Mouse (Mus musculus): ENCODE measurements around the gene Ankrd39. TPM values are rescaled to one million over a fixed set of nuclear protein-coding genes. Genes with fewer than 3 reads are reported as not detected.

Gene Ankrd39
- total RNA-seq (2023) = 14.3 to 19.2 TPM (median 17.0 TPM) in 4 replicates

GRCm38 (mm10) chr1:36546888-36547471 is at the start of gene Ankrd39:
Ankrd39 (minus strand) TSS chr1:36547445.

DNA sequence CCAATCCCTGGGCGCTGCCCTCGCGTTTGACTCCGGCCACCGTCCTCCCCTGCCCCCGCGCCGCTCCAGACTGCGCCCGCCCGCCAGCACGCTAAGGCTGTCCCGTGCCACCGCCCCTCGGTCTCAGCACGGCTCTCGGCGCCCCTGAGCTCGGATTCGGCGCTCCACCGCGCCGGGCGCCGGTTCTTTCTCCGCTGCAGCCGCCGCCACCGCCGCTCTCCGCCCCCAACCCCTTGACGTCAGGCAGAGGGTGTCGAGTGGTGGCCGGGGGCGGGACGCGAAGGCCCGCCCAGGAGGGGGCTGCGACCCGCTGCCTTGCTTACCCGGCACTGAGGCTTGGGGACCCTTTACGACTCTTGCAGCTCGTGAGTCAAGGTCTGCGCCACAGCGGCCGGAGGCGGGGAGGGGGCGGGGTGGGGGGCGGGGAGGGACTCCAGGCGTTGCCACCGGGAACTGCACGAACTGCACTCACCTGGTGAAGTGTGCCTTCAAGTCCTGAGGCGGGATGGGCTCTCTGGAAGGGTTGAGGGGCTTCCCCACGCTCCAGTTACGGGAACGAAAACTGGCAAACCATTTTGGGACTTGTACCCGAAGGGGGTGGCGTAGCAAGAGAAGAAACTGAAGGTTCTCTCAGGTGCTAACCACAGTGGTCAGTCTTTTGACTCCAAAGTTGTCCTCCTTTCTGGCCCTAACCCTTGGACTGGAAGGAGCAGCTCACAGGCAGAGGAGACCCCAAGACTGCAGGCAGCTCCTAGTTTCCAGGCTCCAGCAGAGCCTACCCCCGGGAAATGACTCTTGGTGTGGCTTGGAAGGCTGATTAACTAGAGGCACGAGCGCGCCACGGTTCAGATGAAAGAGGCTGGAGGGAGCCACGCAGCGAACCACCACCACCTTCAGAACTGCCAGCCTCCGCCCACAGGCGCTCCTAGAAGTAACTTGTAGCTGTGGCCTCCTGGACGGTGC is 11.1 kb upstream of the Ankrd39 start, which contains the start of gene Sema4c:
Gene Sema4c (minus strand): TSS at position 319 of the 963 bp plus-strand sequence.

GRCm38 (mm10) chr1:36539186-36539585 is 8.1 kb downstream of the Ankrd39 start, which contains the start of gene Gm42417:
Gm42417 (minus strand) TSS chr1:36539429.

DNA sequence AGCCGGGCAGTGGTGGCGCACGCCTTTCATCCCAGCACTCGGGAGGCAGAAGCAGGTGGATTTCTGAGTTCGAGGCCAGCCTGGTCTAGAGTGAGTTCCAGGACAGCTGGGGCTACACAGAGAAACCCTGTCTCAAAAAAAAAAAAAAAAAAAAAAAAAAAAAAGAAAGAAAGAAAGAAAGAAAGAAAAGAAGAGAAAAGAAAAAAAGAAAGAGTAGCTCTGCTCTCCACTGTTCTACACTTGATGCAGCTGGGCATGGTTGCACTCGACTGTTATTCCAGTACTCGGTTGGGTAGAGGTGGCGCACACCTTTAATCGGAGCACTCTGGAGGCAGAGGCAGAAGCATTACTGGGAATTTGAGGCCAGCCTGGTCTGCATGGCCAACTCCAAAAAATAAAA is 10.5 kb downstream of the Ankrd39 start, which contains the start of gene Ankrd23:
Gene Ankrd23 (minus strand): TSS at position 101 of the 400 bp plus-strand sequence.

GRCm38 (mm10) chr1:36511289-36512021 is 35.8 kb downstream of the Ankrd39 start, which contains the start of gene Cnnm3:
Cnnm3 (plus strand) TSS chr1:36511867.

Other genes starting within 250 kb of the Ankrd39 start
- 233 to 249 TPM (median 244 TPM) in 4 replicates for gene Arid5a, start 239.7 kb downstream of the Ankrd39 start, total RNA-seq (2023)
- 68.6 to 79.9 TPM (median 77.0 TPM) in 4 replicates for gene Kansl3, start 178.3 kb downstream of the Ankrd39 start, total RNA-seq (2023)
- gene Fer1l5, start 175.2 kb downstream of the Ankrd39 start, total RNA-seq (2023) = not detected in 4 replicates
- gene Lman2l, start 102.2 kb downstream of the Ankrd39 start, total RNA-seq (2023) = 24.6 to 28.0 TPM (median 27.5 TPM) in 4 replicates
- 22.1 to 25.6 TPM (median 23.2 TPM) in 4 replicates for gene Cnnm4, start 75.8 kb downstream of the Ankrd39 start, total RNA-seq (2023)
- 24.6 to 31.6 TPM (median 27.0 TPM) in 4 replicates for gene Cnnm3, start 35.6 kb downstream of the Ankrd39 start, total RNA-seq (2023)
- gene Ankrd23, start 10.6 kb downstream of the Ankrd39 start, total RNA-seq (2023) = 17.2 to 24.3 TPM (median 21.7 TPM) in 4 replicates
- not detected in 4 replicates for gene Gm42417, start 8.0 kb downstream of the Ankrd39 start, total RNA-seq (2023)
- gene Sema4c, start 10.9 kb upstream of the Ankrd39 start, total RNA-seq (2023) = 0.55 to 1.1 TPM in 2 of 4 replicates, not detected in the others
- not detected in 4 replicates for gene Fam178b, start 135.7 kb upstream of the Ankrd39 start, total RNA-seq (2023)
- gene Cox5b, start 144.0 kb upstream of the Ankrd39 start, total RNA-seq (2023) = 205 to 232 TPM (median 225 TPM) in 4 replicates
- not detected in 4 replicates for gene 4933424G06Rik, start 162.7 kb upstream of the Ankrd39 start, total RNA-seq (2023)
- 83.5 to 93.5 TPM (median 87.6 TPM) in 4 replicates for gene Actr1b, start 167.0 kb upstream of the Ankrd39 start, total RNA-seq (2023)
- gene Zap70, start 214.4 kb upstream of the Ankrd39 start, total RNA-seq (2023) = 2.7 to 4.2 TPM (median 3.2 TPM) in 4 replicates

All from B cell, adult 62 days (primary cell).